Mouse (Mus musculus): Measurements from ENCODE around the gene Stat1. TPM values are rescaled to one million over a fixed set of nuclear protein-coding genes. Genes with fewer than 3 reads are reported as not detected.
A peak's percentile ranks its signal among the peaks of the same experiment; 100 is the strongest.

Gene Stat1
- polyA plus RNA-seq, 1 experiment from 2014 or later: 31.1 TPM

GRCm38 (mm10) chr1:52150676-52151075 lies 31.4 kb downstream of the Stat1 start:
- Histone ChIP-seq H3K4me1 (0 out of 2 replicates have a peak, but pooled peaks cover 4% of the 10 kb centered on the region), H3K4me3 (no peak overlapping the region), H3K9me3 (no peaks in the 10 kb centered on the region), H3K27me3 (no peaks in the 10 kb centered on the region), H3K27ac (no peak overlapping the region; the same call in 1 of the 2 replicates), H3K4me2 (no peak overlapping the region), H3K9ac (no peak overlapping the region), H3K36me3 (peaks cover 10% of the 10 kb centered on the region)
- WGBS: 34% methylated on average over 11 of the region's 11 CpGs
- ATAC-seq (ENCODE audit: borderline replicate concordance, extremely low read depth, low FRiP score, low TSS enrichment): no peak

DNA sequence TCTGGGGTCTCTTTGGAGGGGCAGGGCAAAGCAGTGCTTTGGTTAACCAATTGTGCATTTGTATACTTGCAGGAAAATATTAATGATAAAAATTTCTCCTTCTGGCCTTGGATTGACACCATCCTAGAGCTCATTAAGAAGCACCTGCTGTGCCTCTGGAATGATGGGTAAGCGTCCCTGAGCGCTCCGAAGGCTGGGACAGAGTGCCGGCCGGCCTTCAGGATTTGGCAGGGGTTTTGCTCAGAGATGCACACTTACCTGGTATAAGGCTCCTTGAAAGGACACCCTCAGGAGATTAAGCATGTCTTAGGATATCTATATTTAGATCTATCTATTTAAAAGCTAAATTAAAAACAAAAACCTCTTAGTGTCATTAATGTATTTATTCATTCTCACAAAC lies 31.9 kb downstream of the Stat1 start:
- H3K9ac ChIP-seq: no peak overlapping the region
- 94% methylated on average over 5 of the region's 5 CpGs for WGBS
- 0 out of 2 replicates have a peak, but pooled peaks cover 4% of the 10 kb centered on the region for H3K4me1 ChIP-seq
- no peak overlapping the region; the same call in 1 of the 2 replicates for H3K27ac ChIP-seq
- H3K4me3 ChIP-seq: no peak overlapping the region
- ATAC-seq (ENCODE audit: borderline replicate concordance, extremely low read depth, low FRiP score, low TSS enrichment): no peak
- no peak overlapping the region for H3K4me2 ChIP-seq
- no peaks in the 10 kb centered on the region for H3K27me3 ChIP-seq
- H3K9me3 ChIP-seq: no peaks in the 10 kb centered on the region
- H3K36me3 ChIP-seq: peaks cover 10% of the 10 kb centered on the region

GRCm38 (mm10) chr1:52152369-52152768 lies 33.1 kb downstream of the Stat1 start:
- Histone ChIP-seq H3K4me2 (no peak overlapping the region), H3K4me1 (0 out of 2 replicates have a peak, but pooled peaks cover 4% of the 10 kb centered on the region), H3K27ac (no peak overlapping the region; the same call in 1 of the 2 replicates), H3K4me3 (no peak overlapping the region), H3K9ac (no peak overlapping the region), H3K9me3 (no peaks in the 10 kb centered on the region), H3K27me3 (no peaks in the 10 kb centered on the region), H3K36me3 (peaks cover 16% of the 10 kb centered on the region)
- WGBS: 58% methylated on average over 13 of the region's 13 CpGs
- no peak for ATAC-seq (ENCODE audit: borderline replicate concordance, extremely low read depth, low FRiP score, low TSS enrichment)

GRCm38 (mm10) chr1:52152936-52153335 lies 33.7 kb downstream of the Stat1 start:
- H3K36me3 ChIP-seq: peaks cover 21% of the 10 kb centered on the region
- H3K27ac ChIP-seq: no peak overlapping the region
- H3K4me3 ChIP-seq: no peak overlapping the region
- ATAC-seq (ENCODE audit: borderline replicate concordance, extremely low read depth, low FRiP score, low TSS enrichment): no peak
- no peaks in the 10 kb centered on the region for H3K27me3 ChIP-seq
- H3K9me3 ChIP-seq: no peaks in the 10 kb centered on the region
- H3K4me2 ChIP-seq: no peak overlapping the region
- H3K4me1 ChIP-seq: 0 out of 2 replicates have a peak, but pooled peaks cover 4% of the 10 kb centered on the region
- 51% methylated on average over 3 of the region's 3 CpGs for WGBS
- no peak overlapping the region for H3K9ac ChIP-seq

GRCm38 (mm10) chr1:52154890-52155289 lies 35.6 kb downstream of the Stat1 start:
- H3K27me3 ChIP-seq: no peaks in the 10 kb centered on the region
- H3K4me3 ChIP-seq: no peak overlapping the region
- no peak overlapping the region for H3K9ac ChIP-seq
- H3K9me3 ChIP-seq: no peaks in the 10 kb centered on the region
- 0 out of 2 replicates have a peak, but pooled peaks cover 4% of the 10 kb centered on the region for H3K4me1 ChIP-seq
- no peak overlapping the region for H3K27ac ChIP-seq
- no peak for ATAC-seq (ENCODE audit: borderline replicate concordance, extremely low read depth, low FRiP score, low TSS enrichment)
- H3K36me3 ChIP-seq: peaks cover 26% of the 10 kb centered on the region
- H3K4me2 ChIP-seq: no peak overlapping the region
- WGBS: 91% methylated on average over 8 of the region's 8 CpGs

GRCm38 (mm10) chr1:52156351-52156750 lies 37.1 kb downstream of the Stat1 start:
- ATAC-seq (ENCODE audit: borderline replicate concordance, extremely low read depth, low FRiP score, low TSS enrichment): no peak
- Histone ChIP-seq H3K27me3 (no peaks in the 10 kb centered on the region), H3K4me1 (no peaks in the 10 kb centered on the region), H3K9me3 (no peaks in the 10 kb centered on the region), H3K4me3 (no peak overlapping the region), H3K4me2 (no peak overlapping the region), H3K27ac (no peak overlapping the region), H3K9ac (no peak overlapping the region), H3K36me3 (peaks cover 26% of the 10 kb centered on the region)
- WGBS: 82% methylated on average over 10 of the region's 10 CpGs

- no peaks in the 10 kb centered on the region for H3K4me1 ChIP-seq
- no peaks in the 10 kb centered on the region for H3K9me3 ChIP-seq
- ATAC-seq (ENCODE audit: borderline replicate concordance, extremely low read depth, low FRiP score, low TSS enrichment): no peak
- H3K27me3 ChIP-seq: no peaks in the 10 kb centered on the region
- H3K27ac ChIP-seq: no peak overlapping the region
- WGBS: 94% methylated on average over 2 of the region's 2 CpGs
- H3K4me2 ChIP-seq: no peak overlapping the region
- peaks cover 21% of the 10 kb centered on the region; the same call in 1 of the 2 replicates for H3K36me3 ChIP-seq
- H3K9ac ChIP-seq: no peak overlapping the region
- H3K4me3 ChIP-seq: no peak overlapping the region
Measured at GRCm38 (mm10) chr1:52158040-52158439, 38.8 kb downstream of the Stat1 start.

- no peak for ATAC-seq (ENCODE audit: borderline replicate concordance, extremely low read depth, low FRiP score, low TSS enrichment)
- Histone ChIP-seq H3K27me3 (no peaks in the 10 kb centered on the region), H3K4me1 (no peaks in the 10 kb centered on the region), H3K9ac (no peak overlapping the region), H3K4me2 (no peak overlapping the region), H3K27ac (no peak overlapping the region), H3K36me3 (peaks cover 21% of the 10 kb centered on the region; the same call in 1 of the 2 replicates), H3K4me3 (no peak overlapping the region), H3K9me3 (no peaks in the 10 kb centered on the region)
- 60% methylated on average over 17 of the region's 17 CpGs for WGBS
Measured at GRCm38 (mm10) chr1:52158490-52159381, 39.5 kb downstream of the Stat1 start.

DNA sequence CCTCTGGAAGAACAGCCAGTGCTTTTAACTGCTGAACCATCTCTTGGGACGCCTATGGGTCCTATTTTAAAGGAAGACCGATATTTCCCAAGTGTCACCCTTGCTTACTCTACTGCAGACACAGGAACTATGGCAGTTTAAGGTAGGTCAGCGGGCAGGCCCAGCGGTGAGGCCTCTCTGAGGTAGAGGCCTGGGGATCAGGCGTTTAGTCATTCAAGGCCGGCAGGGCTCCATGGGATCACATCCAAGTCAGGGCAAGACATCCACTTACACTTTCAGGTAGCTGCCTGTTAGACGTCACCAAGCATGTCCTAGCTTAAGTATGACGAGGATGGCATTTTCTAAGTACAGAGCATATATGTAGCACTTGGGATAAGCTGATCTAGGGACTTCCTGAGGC lies 41.9 kb downstream of the Stat1 start:
- Histone ChIP-seq H3K27ac (no peak overlapping the region), H3K4me2 (no peak overlapping the region), H3K27me3 (no peaks in the 10 kb centered on the region), H3K9ac (no peak overlapping the region), H3K9me3 (no peaks in the 10 kb centered on the region), H3K4me3 (no peak overlapping the region), H3K4me1 (no peaks in the 10 kb centered on the region), H3K36me3 (peaks cover 21% of the 10 kb centered on the region; the same call in 1 of the 2 replicates)
- no peak for ATAC-seq (ENCODE audit: borderline replicate concordance, extremely low read depth, low FRiP score, low TSS enrichment)
- 88% methylated on average over 8 of the region's 8 CpGs for WGBS

GRCm38 (mm10) chr1:52163707-52164457 lies 44.6 kb downstream of the Stat1 start:
- Histone ChIP-seq H3K4me2 (no peak overlapping the region), H3K9me3 (no peaks in the 10 kb centered on the region), H3K4me3 (no peak overlapping the region), H3K27ac (no peak overlapping the region), H3K4me1 (no peaks in the 10 kb centered on the region), H3K9ac (no peak overlapping the region), H3K36me3 (0 out of 2 replicates have a peak, but pooled peaks cover 4% of the 10 kb centered on the region), H3K27me3 (no peaks in the 10 kb centered on the region)
- WGBS: 90% methylated on average over 5 of the region's 5 CpGs
- ATAC-seq (ENCODE audit: borderline replicate concordance, extremely low read depth, low FRiP score, low TSS enrichment): no peak

DNA sequence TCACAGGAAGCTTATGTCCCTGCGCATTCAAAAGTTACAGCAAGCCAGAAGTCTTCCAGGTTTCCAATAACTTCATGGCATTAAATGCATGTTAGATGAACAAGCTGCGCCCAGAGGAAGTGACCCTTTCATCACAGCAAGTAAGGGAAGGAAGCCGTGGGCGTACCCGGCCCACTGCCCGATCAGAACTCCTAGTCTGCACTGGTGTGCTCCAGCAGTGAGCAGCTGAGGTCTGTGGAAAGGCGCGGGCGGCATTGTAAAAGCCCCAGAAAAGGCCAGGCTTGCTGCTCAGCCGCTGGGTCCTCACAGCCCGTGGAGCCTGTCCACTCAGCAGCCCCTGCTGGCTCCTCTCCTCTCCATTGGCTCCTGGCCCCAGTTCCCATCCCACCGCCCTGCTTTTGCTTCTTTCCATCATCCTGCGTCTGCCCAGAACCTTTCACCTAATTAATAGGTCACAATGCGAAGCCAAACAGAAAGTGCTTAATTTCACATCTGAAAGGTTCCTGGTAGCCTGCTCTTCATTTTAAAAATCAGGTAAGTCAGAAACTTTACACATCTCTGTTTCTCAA lies 47.5 kb downstream of the Stat1 start:
- Histone ChIP-seq H3K36me3 (no peaks in the 10 kb centered on the region), H3K27me3 (no peaks in the 10 kb centered on the region), H3K4me3 (no peak overlapping the region), H3K9ac (no peak overlapping the region), H3K27ac (peak overlapping the region; percentile 60; the same call in 1 of the 2 replicates), H3K9me3 (no peaks in the 10 kb centered on the region), H3K4me1 (no peaks in the 10 kb centered on the region), H3K4me2 (peak overlapping the region; percentile 34; the same call in 1 of the 2 replicates)
- WGBS: 50% methylated on average over 14 of the region's 14 CpGs
- ATAC-seq (ENCODE audit: borderline replicate concordance, extremely low read depth, low FRiP score, low TSS enrichment): no peak; the same call in 1 of the 2 replicates

All from lung, embryonic 15.5 days (tissue).